Mouse (Mus musculus) forebrain, embryonic 14.5 days (tissue): Measurements from ENCODE around the gene Upf2. TPM values are rescaled to one million over a fixed set of nuclear protein-coding genes. Genes with fewer than 3 reads are reported as not detected.
"Not testable (repeated sequence)": the region's sequence is repeated elsewhere in the genome, so short reads cannot be mapped to it uniquely, and the experiment has no call there.

Experiments
- ATAC-seq: fragments of 200-750 bp; cut with Nextera tagmentation; 2 replicates; pipeline ENCODE4 v1.8.0; 2017; ENCODE audit warnings: mild to moderate bottlenecking, moderate library complexity
- DNase-seq: peaks from one replicate; pipeline ENCODE4 v3.0.0-alpha.2; 2015; ENCODE audit warnings: low spot score
- H3K27ac ChIP-seq: fragments of 300-500 bp; sonication (generic); 2 replicates; pipeline ENCODE4 v1.5.1; 2014; ENCODE audit warnings: low read depth, mild to moderate bottlenecking, control low read depth, low read length, moderate library complexity
- H3K27me3 ChIP-seq: fragments of 300-500 bp; sonication (generic); replicated peaks from 2 replicates; pipeline ENCODE4 v1.6.1; 2014; ENCODE audit warnings: low read length, control low read depth, mixed read lengths; ENCODE audit not compliant: control insufficient read depth, insufficient read depth
- H3K36me3 ChIP-seq: fragments of 300-500 bp; sonication (generic); 2 replicates; pipeline ENCODE4 v1.6.1; 2014; ENCODE audit warnings: low read length, control low read depth; ENCODE audit not compliant: control insufficient read depth, insufficient read depth
- H3K4me1 ChIP-seq: fragments of 300-500 bp; sonication (generic); 2 replicates; pipeline ENCODE4 v1.6.1; 2014; ENCODE audit warnings: antibody characterized with exemption, low read length, control low read depth; ENCODE audit not compliant: control insufficient read depth, insufficient read depth
- H3K4me2 ChIP-seq: fragments of 300-500 bp; sonication (generic); 2 replicates; pipeline ENCODE4 v1.6.1; 2014; ENCODE audit warnings: mild to moderate bottlenecking, control low read depth, low read length
- H3K4me3 ChIP-seq: fragments of 300-500 bp; sonication (generic); 2 replicates; pipeline ENCODE4 v1.5.1; 2014; ENCODE audit warnings: low read depth, low read length, control low read depth
- H3K9ac ChIP-seq: fragments of 300-500 bp; sonication (generic); 2 replicates; pipeline ENCODE4 v1.6.1; 2014; ENCODE audit warnings: mild to moderate bottlenecking, low read length, control low read depth, moderate library complexity
- H3K9me3 ChIP-seq: fragments of 300-500 bp; sonication (generic); replicated peaks from 2 replicates; pipeline ENCODE4 v1.6.1; 2016; ENCODE audit warnings: low read length, control low read depth, mixed read lengths; ENCODE audit not compliant: control insufficient read depth
- WGBS: fragments of 180-500 bp; shearing (Covaris S2); extraction: QIAGEN DNeasy Blood & Tissue Kit; methylation state at CpG from one replicate; pipeline ENCODE4 v1.1.7; 2014; 5-methylcytosine and 5-hydroxymethylcytosine counted together
- polyA plus RNA-seq: library from polyadenylated mRNA; unstranded; fragments of >200 nt; fragmentation: Nextera tagmentation; extraction: Ambion mirVana; gene quantifications from 2 replicates; pipeline ENCODE4 v1.2.1, GENCODE M21; 2014

Upf2 gene
- polyA plus RNA-seq, 1 experiment from 2014 or later, result 7.6 TPM

GRCm38 (mm10) chr2:6083696-6084095 is 132.4 kb downstream of the Upf2 start:
- Histone ChIP-seq H3K4me2 (no peak overlapping the region), H3K4me1 (no peaks in the 10 kb centered on the region), H3K9ac (no peak overlapping the region), H3K4me3 (no peak overlapping the region), H3K27me3 (no peaks in the 10 kb centered on the region), H3K36me3 (no peaks in the 10 kb centered on the region), H3K9me3 (no peaks in the 10 kb centered on the region), H3K27ac (no peak overlapping the region)
- no peak for DNase-seq
- ATAC-seq, result no peak
- 100% methylated on average over 1 of the region's 1 CpGs for WGBS

DNA sequence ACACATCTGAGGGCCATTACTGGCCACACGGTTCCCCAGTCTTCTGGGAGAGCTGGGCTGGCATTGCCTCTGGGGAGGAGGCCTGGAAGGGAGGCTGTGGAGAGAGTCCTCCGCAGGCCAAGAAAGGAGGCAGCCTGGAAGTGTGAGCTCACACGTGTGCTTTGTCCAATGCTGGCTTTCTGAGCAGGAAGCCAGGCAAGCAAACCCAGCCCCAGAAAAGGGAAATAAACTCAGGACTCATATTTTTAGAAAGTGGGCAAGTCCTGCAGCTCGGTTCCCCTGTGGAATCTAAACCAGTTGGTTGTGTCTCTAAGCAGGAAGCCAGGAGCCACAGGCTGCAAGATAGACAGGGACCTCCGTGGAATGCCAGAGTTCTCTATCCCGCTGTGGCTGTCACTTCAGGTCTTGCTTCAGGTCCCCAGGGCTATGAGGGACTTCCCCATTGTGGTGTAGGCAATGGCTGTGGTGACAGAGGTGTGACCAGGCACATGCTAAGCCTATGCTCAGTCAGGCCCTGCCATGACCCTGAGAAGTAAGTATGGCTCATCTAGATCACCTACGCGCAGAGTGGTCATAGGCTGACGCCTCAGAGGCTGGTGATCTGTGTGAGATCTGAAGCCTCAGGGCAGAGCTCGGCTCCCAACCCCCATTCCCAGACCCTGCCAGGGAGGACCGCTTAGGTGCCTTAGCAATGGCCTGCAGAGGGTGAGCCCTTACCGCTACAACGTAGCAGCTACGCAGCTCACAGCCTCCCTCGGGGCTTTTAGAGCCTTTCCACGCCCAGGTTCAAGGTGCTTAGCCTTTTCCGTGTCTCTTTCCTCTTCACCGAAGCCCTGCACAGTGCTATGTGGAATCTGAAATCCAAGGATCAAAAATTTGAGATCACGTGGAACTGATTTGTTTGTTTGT is 134.6 kb downstream of the Upf2 start:
- Histone ChIP-seq H3K4me2 (no peak overlapping the region), H3K9ac (no peak overlapping the region), H3K27me3 (no peaks in the 10 kb centered on the region), H3K4me1 (no peaks in the 10 kb centered on the region), H3K9me3 (no peaks in the 10 kb centered on the region), H3K27ac (no peak overlapping the region), H3K36me3 (no peaks in the 10 kb centered on the region), H3K4me3 (no peak overlapping the region)
- WGBS, result 84% methylated on average over 19 of the region's 19 CpGs
- DNase-seq (no peak), ATAC-seq (no peak)

DNA sequence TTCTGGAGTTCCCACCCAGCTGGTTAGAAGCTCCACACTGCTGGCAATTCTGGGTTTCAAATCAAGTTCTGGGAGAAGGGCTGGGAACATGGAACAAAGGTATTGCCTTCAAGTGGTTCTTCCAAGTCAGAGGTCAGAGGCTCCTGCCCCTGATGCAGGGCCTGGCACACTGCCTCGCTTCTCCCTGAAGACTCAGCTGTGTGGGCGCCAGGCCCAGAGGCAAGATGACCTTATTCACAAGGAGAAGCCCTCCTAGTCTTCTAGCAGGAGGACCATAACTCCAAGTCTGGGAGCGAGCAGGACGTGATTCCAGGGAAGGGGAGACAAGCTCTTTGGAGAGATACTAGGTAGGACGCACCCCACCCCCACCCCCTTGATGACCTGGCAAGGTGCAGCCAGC is 135.9 kb downstream of the Upf2 start:
- Histone ChIP-seq H3K4me1 (no peaks in the 10 kb centered on the region), H3K9ac (no peak overlapping the region), H3K36me3 (no peaks in the 10 kb centered on the region), H3K27me3 (no peaks in the 10 kb centered on the region), H3K27ac (no peak overlapping the region), H3K9me3 (no peaks in the 10 kb centered on the region), H3K4me3 (no peak overlapping the region), H3K4me2 (no peak overlapping the region)
- ATAC-seq (no peak), DNase-seq (no peak)
- 93% methylated on average over 5 of the region's 5 CpGs for WGBS

DNA sequence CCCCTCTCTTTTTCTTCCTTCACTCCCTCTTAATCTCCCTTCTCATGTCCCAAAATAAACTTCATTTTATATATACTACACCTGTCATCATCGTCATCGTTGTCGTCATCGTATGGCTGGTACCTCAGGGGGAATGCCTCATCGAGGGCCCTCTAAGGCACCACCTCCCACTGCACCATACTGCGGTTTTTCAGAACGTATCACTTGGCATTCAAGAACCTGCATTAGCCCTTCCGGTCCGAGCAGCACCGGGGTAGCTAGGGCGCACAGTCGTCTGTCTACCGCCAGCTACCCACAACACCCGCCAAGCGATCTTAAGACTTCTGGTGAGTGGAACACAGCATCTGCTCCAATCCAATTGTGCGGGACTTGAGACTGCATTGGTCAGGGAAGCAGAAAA is 138.7 kb downstream of the Upf2 start:
- H3K9ac ChIP-seq, DNase-seq, H3K4me3 ChIP-seq, ATAC-seq, H3K4me2 ChIP-seq, H3K27me3 ChIP-seq, H3K9me3 ChIP-seq, H3K4me1 ChIP-seq, H3K27ac ChIP-seq, H3K36me3 ChIP-seq: not testable (repeated sequence)
- WGBS, result 87% methylated on average over 16 of the region's 16 CpGs

- Histone ChIP-seq H3K27me3 (0 out of 2 replicates have a peak, but pooled peaks cover 12% of the 10 kb centered on the region), H3K9me3 (no peaks in the 10 kb centered on the region)
- 73% methylated on average over 7 of the region's 7 CpGs for WGBS
Measured at GRCm38 (mm10) chr2:6097113-6097716, 145.9 kb downstream of the Upf2 start.

DNA sequence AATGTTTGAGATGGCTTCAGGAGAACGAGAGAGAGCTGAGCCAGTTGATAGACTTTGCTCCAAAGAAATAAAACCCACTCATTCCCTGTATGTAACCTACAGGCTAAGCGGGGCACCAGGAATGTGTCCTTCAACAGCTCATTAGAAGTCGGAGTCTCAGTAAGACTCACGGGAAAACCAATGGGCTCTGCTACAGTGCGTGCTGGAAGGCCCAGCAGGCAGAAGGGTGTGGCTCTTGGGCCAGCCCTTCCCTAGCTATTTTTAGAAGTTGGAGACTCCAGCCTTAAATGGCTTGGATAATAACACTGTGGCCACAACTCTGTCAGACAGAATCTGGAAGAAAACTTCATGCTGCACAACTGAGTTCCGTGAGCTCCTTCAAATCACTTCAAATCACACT is 147.7 kb downstream of the Upf2 start:
- no peak overlapping the region for H3K9ac ChIP-seq
- ATAC-seq (no peak), DNase-seq (no peak)
- no peak overlapping the region for H3K4me2 ChIP-seq
- no peak overlapping the region for H3K4me3 ChIP-seq
- H3K27ac ChIP-seq, result no peak overlapping the region
- no peaks in the 10 kb centered on the region for H3K9me3 ChIP-seq
- H3K4me1 ChIP-seq, result 0 out of 2 replicates have a peak, but pooled peaks cover 2% of the 10 kb centered on the region
- 31% methylated on average over 6 of the region's 6 CpGs for WGBS
- H3K36me3 ChIP-seq, result no peaks in the 10 kb centered on the region
- 0 out of 2 replicates have a peak, but pooled peaks cover 12% of the 10 kb centered on the region for H3K27me3 ChIP-seq

More at GRCm38 (mm10) chr2:6097113-6097716, 145.9 kb downstream of the Upf2 start:
- no peak overlapping the region for H3K4me3 ChIP-seq
- H3K9ac ChIP-seq, result no peak overlapping the region
- H3K4me1 ChIP-seq, result 0 out of 2 replicates have a peak, but pooled peaks cover 2% of the 10 kb centered on the region
- DNase-seq (no peak), ATAC-seq (no peak)
- H3K4me2 ChIP-seq, result no peak overlapping the region
- H3K36me3 ChIP-seq, result no peaks in the 10 kb centered on the region
- H3K27ac ChIP-seq, result no peak overlapping the region

- Histone ChIP-seq H3K9me3 (no peaks in the 10 kb centered on the region), H3K4me1 (0 out of 2 replicates have a peak, but pooled peaks cover 2% of the 10 kb centered on the region), H3K9ac (no peak overlapping the region), H3K4me3 (no peak overlapping the region), H3K27me3 (0 out of 2 replicates have a peak, but pooled peaks cover 12% of the 10 kb centered on the region), H3K4me2 (no peak overlapping the region), H3K36me3 (no peaks in the 10 kb centered on the region), H3K27ac (no peak overlapping the region)
- ATAC-seq (no peak), DNase-seq (no peak)
- WGBS, result 80% methylated on average over 9 of the region's 9 CpGs
Measured at GRCm38 (mm10) chr2:6099443-6099842, 148.2 kb downstream of the Upf2 start.

DNA sequence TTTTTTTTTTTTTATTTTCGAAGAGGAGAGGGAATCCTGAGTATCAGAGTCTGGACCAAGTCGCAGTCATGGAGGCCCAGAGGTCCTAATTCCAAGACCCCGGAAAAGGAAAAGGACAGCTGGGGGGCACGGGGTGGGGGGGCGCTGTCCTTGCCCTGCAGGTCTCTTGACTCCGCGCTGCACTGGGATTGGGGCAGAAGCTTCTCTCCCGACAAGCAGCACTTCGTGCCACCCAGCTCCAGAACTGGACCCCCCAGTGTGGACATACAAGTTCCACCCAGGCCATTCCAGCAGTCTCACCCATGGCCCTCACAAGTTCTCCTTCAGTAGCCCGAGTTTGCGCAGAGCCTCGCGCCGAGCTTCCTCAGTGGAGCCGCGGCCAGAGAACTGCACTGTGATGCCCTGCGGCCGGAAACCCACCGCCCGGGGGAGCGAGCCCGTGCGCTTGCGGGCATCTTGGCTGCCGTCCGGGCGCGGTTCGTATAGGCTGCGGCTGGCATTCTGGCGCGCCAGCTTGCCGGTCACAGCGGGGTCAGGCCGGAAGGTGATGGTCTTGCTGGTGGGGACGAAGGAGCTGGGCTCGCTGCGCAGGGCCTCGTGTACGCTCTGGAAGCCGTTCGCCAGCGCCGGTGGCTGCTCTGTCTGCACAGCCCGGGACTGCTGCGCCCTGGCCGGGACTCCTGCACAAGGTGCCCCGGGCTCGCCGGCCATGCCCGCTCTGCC is 148.9 kb downstream of the Upf2 start:
- 12% methylated on average over 50 of the region's 51 CpGs for WGBS
- no peaks in the 10 kb centered on the region for H3K9me3 ChIP-seq
- H3K4me3 ChIP-seq, result peak overlapping the region; percentile 44
- peak overlapping the region; percentile 62 for H3K9ac ChIP-seq
- no peaks in the 10 kb centered on the region for H3K36me3 ChIP-seq
- H3K4me2 ChIP-seq, result peak overlapping the region; percentile 92
- DNase-seq (peak; percentile 36), ATAC-seq (peak; percentile 67)
- H3K4me1 ChIP-seq, result 0 out of 2 replicates have a peak, but pooled peaks cover 2% of the 10 kb centered on the region
- 0 out of 2 replicates have a peak, but pooled peaks cover 12% of the 10 kb centered on the region for H3K27me3 ChIP-seq
- H3K27ac ChIP-seq, result no peak overlapping the region
